Mouse (Mus musculus) heart, embryonic 10.5 days (tissue): ENCODE measurements around the gene Sypl. TPM values are rescaled to one million over a fixed set of nuclear protein-coding genes. Genes with fewer than 3 reads are reported as not detected.

Experiments
- DNase-seq: peaks from one replicate; pipeline ENCODE4 v3.0.0-alpha.2; 2017; ENCODE audit warnings: low spot score
- H3K27ac ChIP-seq: fragments of 300-500 bp; sonication (generic); 2 replicates; pipeline ENCODE4 v1.5.1; 2016; ENCODE audit warnings: mild to moderate bottlenecking
- H3K27me3 ChIP-seq: fragments of 300-500 bp; sonication (generic); 2 replicates; pipeline ENCODE4 v1.6.1; 2016; ENCODE audit warnings: mild to moderate bottlenecking; ENCODE audit not compliant: poor library complexity, insufficient read depth, severe bottlenecking
- H3K36me3 ChIP-seq: fragments of 300-500 bp; sonication (generic); 2 replicates; pipeline ENCODE4 v1.6.1; 2016; ENCODE audit warnings: mild to moderate bottlenecking, moderate library complexity
- H3K4me1 ChIP-seq: fragments of 300-500 bp; sonication (generic); 2 replicates; pipeline ENCODE4 v1.6.1; 2016; ENCODE audit warnings: mild to moderate bottlenecking
- H3K4me3 ChIP-seq: fragments of 300-500 bp; sonication (generic); 2 replicates; pipeline ENCODE4 v1.5.1; 2016; ENCODE audit warnings: mild to moderate bottlenecking, moderate library complexity
- H3K9me3 ChIP-seq: fragments of 300-500 bp; sonication (generic); 2 replicates; pipeline ENCODE4 v1.6.1; 2016; ENCODE audit warnings: mild to moderate bottlenecking, moderate library complexity
- WGBS: fragments of 180-500 bp; shearing (Covaris S2); methylation state at CpG from one replicate; pipeline ENCODE4 v1.1.7; 2016; 5-methylcytosine and 5-hydroxymethylcytosine counted together
- polyA plus RNA-seq: library from polyadenylated mRNA; unstranded; fragments of >200 nt; fragmentation: Nextera tagmentation; extraction: Ambion mirVana; gene quantifications from 2 replicates; pipeline ENCODE4 v1.2.1, GENCODE M21; 2016

Sypl gene
- polyA plus RNA-seq, 1 experiment from 2014 or later = 80.8 TPM

GRCm38 (mm10) chr12:32953066-32953465 is 625 bp upstream of the Sypl start:
- H3K36me3 ChIP-seq = no peaks in the 10 kb centered on the region
- 17% methylated on average over 6 of the region's 6 CpGs for WGBS
- H3K9me3 ChIP-seq = no peaks in the 10 kb centered on the region
- no peak for DNase-seq
- H3K4me3 ChIP-seq = peak overlapping the region; percentile 82
- H3K27me3 ChIP-seq = no peaks in the 10 kb centered on the region
- peaks cover 17% of the 10 kb centered on the region for H3K4me1 ChIP-seq
- peak overlapping the region; percentile 97 for H3K27ac ChIP-seq

DNA sequence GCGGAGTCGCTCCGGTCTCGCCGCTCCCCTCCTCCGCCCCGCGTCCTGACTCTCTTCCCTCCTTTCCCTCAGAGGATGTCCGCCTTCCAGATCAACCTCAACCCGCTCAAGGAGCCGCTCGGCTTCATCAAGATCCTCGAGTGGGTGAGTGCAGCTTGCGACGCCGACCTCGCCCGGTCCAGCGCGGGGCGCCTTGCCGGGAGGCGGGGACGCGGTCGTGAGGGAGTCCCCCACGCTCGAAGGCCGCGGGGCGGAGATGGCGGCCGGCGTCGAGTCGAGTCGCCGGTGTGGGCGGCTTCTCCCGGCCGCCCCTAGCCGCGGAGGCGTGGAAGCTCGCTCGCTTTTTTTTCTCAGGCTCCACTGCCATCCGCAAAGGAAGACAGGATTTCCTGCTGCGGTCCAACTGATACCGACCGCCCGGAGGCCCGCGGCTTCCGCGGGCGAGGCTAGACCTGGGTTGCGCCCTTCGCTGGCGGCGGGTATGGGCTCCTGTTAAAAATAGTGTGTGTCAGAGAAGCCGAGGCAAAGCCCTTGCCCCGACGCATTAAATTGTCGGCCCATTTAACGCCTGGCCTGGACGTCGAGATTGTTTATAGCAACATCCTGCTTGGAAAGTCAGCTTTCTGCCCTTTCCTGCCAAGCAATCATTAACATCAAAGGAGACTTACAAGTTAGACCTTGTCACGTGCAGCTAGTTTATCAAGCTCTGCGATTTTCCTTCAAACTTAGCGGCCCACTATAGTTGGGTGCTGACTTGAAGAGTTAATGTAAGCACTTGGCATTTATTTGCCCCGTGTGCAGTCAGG is 728 bp downstream of the Sypl start:
- no peak for DNase-seq
- no peaks in the 10 kb centered on the region for H3K9me3 ChIP-seq
- H3K36me3 ChIP-seq = no peaks in the 10 kb centered on the region
- H3K27ac ChIP-seq = peak overlapping the region; percentile 97
- under 1% methylated on average over 70 of the region's 71 CpGs for WGBS
- peak overlapping the region; percentile 82 for H3K4me3 ChIP-seq
- peaks cover 17% of the 10 kb centered on the region for H3K4me1 ChIP-seq
- H3K27me3 ChIP-seq = no peaks in the 10 kb centered on the region

GRCm38 (mm10) chr12:32955037-32955436 is 1.3 kb downstream of the Sypl start:
- H3K4me1 ChIP-seq = peaks cover 17% of the 10 kb centered on the region
- peak overlapping the region; percentile 82 for H3K4me3 ChIP-seq
- H3K27ac ChIP-seq = peak overlapping the region; percentile 97
- no peak for DNase-seq
- H3K27me3 ChIP-seq = no peaks in the 10 kb centered on the region
- 4% methylated on average over 8 of the region's 8 CpGs for WGBS
- no peaks in the 10 kb centered on the region for H3K9me3 ChIP-seq
- no peaks in the 10 kb centered on the region for H3K36me3 ChIP-seq

DNA sequence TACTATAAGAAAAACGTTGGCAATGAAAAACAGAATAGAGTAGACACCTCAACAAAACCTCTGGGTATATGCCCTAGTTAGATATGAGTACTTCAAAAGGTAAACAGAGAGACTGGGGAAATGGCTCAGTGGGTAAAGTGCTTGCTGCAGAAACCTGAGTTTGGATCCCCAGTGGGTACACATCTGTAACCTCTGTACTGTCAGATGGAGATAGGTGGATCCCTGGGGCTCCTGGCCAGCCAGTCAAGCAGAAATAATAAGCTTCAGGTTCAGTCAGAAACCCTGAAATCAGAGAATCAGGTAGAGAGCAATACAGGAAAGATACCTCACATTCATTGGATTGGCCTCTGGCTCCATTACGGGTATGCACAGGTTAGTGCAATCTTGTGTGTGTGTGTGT is 3.5 kb downstream of the Sypl start:
- H3K4me3 ChIP-seq = no peak overlapping the region
- H3K4me1 ChIP-seq = peaks cover 25% of the 10 kb centered on the region
- no peaks in the 10 kb centered on the region for H3K36me3 ChIP-seq
- H3K9me3 ChIP-seq = no peaks in the 10 kb centered on the region
- WGBS = 74% methylated on average over 2 of the region's 2 CpGs
- no peak for DNase-seq
- no peaks in the 10 kb centered on the region for H3K27me3 ChIP-seq
- H3K27ac ChIP-seq = no peak overlapping the region

DNA sequence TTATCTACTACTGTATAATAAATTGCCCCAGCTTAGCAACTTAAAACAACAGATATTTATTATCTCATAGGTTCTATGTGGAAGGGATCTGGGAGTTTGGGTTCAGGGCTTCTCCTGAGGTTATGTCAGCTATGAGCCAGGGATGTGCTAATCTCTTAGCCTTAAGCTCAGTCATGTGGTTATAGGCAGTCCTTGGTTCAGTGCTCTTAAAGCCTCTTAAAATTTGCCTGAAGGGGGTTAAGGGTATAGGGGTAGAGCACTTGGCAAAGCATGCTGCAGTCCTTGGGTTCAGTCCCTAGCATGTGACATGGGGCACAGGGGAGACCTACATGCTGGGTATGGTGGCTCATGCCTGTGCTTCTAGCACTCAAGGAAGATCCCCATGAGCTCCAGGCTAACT is 8.4 kb downstream of the Sypl start:
- H3K4me1 ChIP-seq = peaks cover 19% of the 10 kb centered on the region; the same call in 1 of the 2 replicates

DNA sequence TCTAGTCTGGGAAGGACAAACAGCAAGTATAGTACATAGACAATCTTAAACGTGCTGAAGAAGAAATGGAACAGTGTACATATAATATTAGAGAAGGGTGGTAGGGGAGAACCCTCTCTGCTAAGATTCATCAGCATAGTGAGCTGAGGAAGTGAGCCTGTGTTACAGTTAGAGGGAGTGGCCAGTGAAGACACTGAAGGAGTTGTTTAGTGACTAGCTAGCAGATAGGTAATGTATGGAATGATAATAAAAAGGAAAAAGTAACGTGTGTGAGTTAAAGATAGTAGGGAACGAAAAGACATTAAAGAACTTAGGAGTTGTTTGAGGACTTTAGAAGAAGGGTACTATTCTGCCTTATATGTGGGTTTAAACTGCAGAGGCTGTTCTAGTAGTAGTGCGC is 10.2 kb downstream of the Sypl start:
- H3K4me1 ChIP-seq = peaks cover 17% of the 10 kb centered on the region; the same call in 1 of the 2 replicates
- H3K4me3 ChIP-seq = no peak overlapping the region
- no peaks in the 10 kb centered on the region for H3K27me3 ChIP-seq
- peaks cover 18% of the 10 kb centered on the region; the same call in 1 of the 2 replicates for H3K36me3 ChIP-seq
- H3K27ac ChIP-seq = no peak overlapping the region
- H3K9me3 ChIP-seq = no peaks in the 10 kb centered on the region
- 76% methylated on average over 4 of the region's 4 CpGs for WGBS
- no peak for DNase-seq

More for the DNA sequence above, 8.4 kb downstream of the Sypl start:
- no peak overlapping the region for H3K27ac ChIP-seq
- H3K9me3 ChIP-seq = no peaks in the 10 kb centered on the region
- no peak overlapping the region for H3K4me3 ChIP-seq
- H3K36me3 ChIP-seq = 0 out of 2 replicates have a peak, but pooled peaks cover 6% of the 10 kb centered on the region
- no peaks in the 10 kb centered on the region for H3K27me3 ChIP-seq
- DNase-seq = no peak

GRCm38 (mm10) chr12:32972287-32972686 is 18.6 kb downstream of the Sypl start:
- Histone ChIP-seq H3K9me3 (no peaks in the 10 kb centered on the region), H3K27me3 (no peaks in the 10 kb centered on the region), H3K27ac (no peak overlapping the region), H3K4me1 (no peaks in the 10 kb centered on the region), H3K36me3 (peaks cover 39% of the 10 kb centered on the region), H3K4me3 (no peak overlapping the region)
- DNase-seq = no peak
- 95% methylated on average over 1 of the region's 1 CpGs for WGBS

GRCm38 (mm10) chr12:32974893-32975292 is 21.2 kb downstream of the Sypl start:
- no peak overlapping the region for H3K27ac ChIP-seq
- H3K4me3 ChIP-seq = no peak overlapping the region
- peaks cover 27% of the 10 kb centered on the region for H3K36me3 ChIP-seq
- H3K9me3 ChIP-seq = no peaks in the 10 kb centered on the region
- DNase-seq = no peak
- H3K4me1 ChIP-seq = no peaks in the 10 kb centered on the region
- no peaks in the 10 kb centered on the region for H3K27me3 ChIP-seq

GRCm38 (mm10) chr12:32975501-32975900 is 21.8 kb downstream of the Sypl start:
- no peaks in the 10 kb centered on the region for H3K9me3 ChIP-seq
- no peak for DNase-seq
- 80% methylated on average over 3 of the region's 3 CpGs for WGBS
- H3K36me3 ChIP-seq = peaks cover 26% of the 10 kb centered on the region
- H3K27ac ChIP-seq = no peak overlapping the region
- H3K27me3 ChIP-seq = no peaks in the 10 kb centered on the region
- H3K4me3 ChIP-seq = no peak overlapping the region
- H3K4me1 ChIP-seq = no peaks in the 10 kb centered on the region

- 100% methylated on average over 1 of the region's 1 CpGs for WGBS
- Histone ChIP-seq H3K4me3 (no peak overlapping the region), H3K27ac (no peak overlapping the region), H3K36me3 (peaks cover under 1% of the 10 kb centered on the region; the same call in 1 of the 2 replicates), H3K9me3 (no peaks in the 10 kb centered on the region), H3K4me1 (no peaks in the 10 kb centered on the region), H3K27me3 (no peaks in the 10 kb centered on the region)
- DNase-seq = no peak
These were observed 28.9 kb downstream of the Sypl start for GRCm38 (mm10) chr12:32982631-32983030.

DNA sequence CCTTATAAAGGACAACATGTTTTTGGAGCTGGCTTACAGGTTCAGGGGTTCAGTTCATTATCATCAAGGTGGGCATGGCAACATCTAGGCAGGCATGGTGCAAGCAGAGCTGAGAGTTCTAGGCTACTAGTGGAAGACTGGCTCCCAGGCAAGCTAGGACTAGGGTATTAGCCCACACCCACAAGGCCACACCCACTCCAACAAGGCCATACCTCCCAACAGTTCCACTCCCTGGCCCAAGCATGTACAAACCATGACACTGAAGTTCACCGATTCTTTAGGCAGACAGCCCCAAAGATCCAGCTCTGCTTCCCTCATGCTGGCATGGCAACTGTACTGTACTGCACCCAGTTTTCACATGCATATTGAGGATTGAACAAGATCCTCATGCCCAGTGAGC is 29.4 kb downstream of the Sypl start:
- H3K4me3 ChIP-seq = no peak overlapping the region
- no peak overlapping the region for H3K27ac ChIP-seq
- H3K4me1 ChIP-seq = no peaks in the 10 kb centered on the region
- H3K9me3 ChIP-seq = no peaks in the 10 kb centered on the region
- H3K36me3 ChIP-seq = no peaks in the 10 kb centered on the region
- H3K27me3 ChIP-seq = no peaks in the 10 kb centered on the region
- WGBS = 100% methylated on average over 1 of the region's 1 CpGs
- no peak for DNase-seq

GRCm38 (mm10) chr12:32986284-32986683 is 32.6 kb downstream of the Sypl start:
- Histone ChIP-seq H3K4me3 (no peak overlapping the region), H3K36me3 (no peaks in the 10 kb centered on the region), H3K4me1 (no peaks in the 10 kb centered on the region; the same call in 1 of the 2 replicates), H3K9me3 (no peaks in the 10 kb centered on the region), H3K27ac (no peak overlapping the region), H3K27me3 (no peaks in the 10 kb centered on the region)
- DNase-seq = no peak
- WGBS = 73% methylated on average over 1 of the region's 1 CpGs

DNA sequence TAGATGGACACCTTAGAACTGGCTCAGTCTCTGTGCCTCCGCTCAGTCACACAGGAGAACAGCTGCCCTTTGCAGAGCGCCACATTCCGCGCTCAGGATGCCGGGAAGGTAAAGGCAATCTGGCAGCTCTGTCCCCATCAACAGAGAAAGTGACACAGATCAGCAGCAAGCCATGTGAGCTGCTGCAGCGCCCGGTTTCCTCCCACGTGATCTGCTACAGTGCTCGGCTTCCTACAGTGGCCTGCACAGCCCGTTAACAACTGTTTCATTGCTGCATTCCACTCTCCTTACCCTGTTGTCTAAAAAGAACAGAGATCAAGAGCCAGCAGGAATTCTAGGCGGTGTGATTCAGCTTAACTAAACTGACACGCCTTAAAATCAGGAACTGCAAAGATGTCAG is 36.0 kb downstream of the Sypl start:
- Histone ChIP-seq H3K9me3 (no peaks in the 10 kb centered on the region), H3K4me3 (0 out of 2 replicates have a peak overlapping the region, but pooled peaks have one; percentile 15), H3K27ac (peak overlapping the region; percentile 65), H3K4me1 (no peaks in the 10 kb centered on the region; the same call in 1 of the 2 replicates), H3K27me3 (no peaks in the 10 kb centered on the region), H3K36me3 (no peaks in the 10 kb centered on the region)
- no peak for DNase-seq
- WGBS = 53% methylated on average over 12 of the region's 12 CpGs
